Mouse (Mus musculus) spleen, postnatal 36 days (tissue): ENCODE results near the gene Bdkrb2.

ENCODE experiments used
- DNase-seq, 2 experiments: peaks; one replicate each; pipeline ENCODE4 v3.0.0; 2022; ENCODE audit warnings: low spot score in 2 of 2, mixed read lengths in 1 of 2

Bdkrb2 gene

DNA sequence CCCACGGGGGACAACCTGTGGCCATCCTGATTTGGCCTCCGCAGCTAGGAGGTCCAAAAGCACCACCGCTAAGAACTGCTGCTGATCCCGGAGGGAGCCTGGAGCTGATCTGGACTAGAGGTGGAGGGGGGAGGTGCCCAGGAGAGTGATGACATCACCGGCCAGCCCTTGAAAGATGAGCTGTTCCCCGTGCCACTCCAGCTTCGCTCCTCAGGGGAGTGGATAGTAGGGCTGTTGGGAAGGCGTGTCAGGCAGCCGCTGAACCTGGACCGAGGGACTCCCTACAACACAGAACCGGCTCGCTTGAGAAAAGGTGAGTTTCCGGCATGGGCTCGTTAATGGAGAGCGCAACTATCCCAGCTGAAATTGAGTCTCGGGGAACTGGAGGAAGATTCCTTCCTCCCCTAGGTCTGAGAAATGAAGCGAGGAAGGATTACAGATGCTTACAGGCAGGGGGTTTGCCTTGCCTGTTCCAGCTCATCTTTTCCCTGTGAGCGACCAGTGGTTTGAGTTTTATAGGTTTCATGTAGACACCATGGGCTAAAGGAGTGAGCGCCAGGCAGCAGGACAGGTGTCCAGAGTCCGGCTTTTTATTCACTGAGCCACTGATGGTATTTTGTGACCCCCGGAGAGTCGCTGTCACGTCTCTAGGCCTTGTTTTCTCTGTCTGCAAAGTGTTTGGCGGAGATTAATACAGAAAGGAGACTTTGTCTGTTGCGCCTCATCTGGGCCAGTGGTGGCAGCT is at the start of gene Bdkrb2:
Gene Bdkrb2, plus strand, starts transcription at position 291 of the 745 bp plus-strand sequence.
- DNase-seq: no peak

- no peak for DNase-seq
Measured at GRCm38 (mm10) chr12:105514111-105514510, 48.9 kb upstream of the Bdkrb2 start.

DNA sequence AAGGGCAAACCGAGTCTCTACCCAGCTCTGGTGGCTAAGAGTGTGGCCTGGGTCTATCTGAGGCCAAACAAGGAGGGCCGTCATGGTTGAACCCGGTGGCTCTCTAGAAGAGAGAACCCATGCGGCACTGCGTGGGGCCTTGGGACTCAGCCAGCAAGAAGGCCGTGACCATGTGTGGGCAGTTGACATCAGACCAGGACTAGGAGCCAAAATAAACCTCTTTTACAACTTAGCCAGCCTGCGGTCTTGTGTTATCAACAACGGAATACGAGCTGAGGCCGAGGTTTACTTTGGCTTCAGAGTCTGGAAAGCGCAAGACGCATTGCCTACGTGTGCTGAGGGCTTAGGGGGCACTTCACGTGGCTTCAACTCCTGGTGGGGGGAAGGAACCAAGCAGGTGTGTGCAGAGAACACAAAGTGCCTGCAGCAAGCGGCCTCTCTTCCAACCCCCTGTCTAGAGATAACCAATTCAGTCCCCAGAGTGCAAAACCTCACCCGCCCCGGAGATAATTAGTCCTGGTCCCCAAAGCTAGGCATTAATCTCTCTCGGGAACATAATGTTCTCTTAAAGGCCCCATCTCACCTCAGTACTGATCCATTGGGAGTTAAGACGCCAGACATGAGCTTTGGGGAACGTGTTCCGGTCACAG is 45.9 kb upstream of the Bdkrb2 start:
- no peak for DNase-seq

DNA sequence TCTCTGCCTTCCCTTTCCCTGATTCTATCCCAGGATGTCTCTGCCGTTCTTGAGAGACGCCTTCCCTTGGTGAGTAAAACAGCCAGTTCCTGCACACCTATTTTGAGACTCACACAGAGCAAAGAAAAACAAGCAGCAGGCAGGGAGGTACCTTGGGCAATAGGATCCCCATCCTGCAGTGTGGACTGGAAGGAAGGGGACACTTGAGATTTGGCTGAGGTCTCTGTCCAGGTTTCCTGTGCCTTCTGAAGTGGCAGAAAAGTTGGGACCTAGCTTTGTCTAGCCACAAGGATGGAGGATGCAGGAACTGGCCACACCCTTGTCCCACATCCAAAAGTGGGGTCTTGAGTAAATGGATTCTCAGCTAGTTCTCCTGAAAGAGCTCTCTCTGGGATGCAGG is 43.2 kb upstream of the Bdkrb2 start:
- no peak for DNase-seq

DNA sequence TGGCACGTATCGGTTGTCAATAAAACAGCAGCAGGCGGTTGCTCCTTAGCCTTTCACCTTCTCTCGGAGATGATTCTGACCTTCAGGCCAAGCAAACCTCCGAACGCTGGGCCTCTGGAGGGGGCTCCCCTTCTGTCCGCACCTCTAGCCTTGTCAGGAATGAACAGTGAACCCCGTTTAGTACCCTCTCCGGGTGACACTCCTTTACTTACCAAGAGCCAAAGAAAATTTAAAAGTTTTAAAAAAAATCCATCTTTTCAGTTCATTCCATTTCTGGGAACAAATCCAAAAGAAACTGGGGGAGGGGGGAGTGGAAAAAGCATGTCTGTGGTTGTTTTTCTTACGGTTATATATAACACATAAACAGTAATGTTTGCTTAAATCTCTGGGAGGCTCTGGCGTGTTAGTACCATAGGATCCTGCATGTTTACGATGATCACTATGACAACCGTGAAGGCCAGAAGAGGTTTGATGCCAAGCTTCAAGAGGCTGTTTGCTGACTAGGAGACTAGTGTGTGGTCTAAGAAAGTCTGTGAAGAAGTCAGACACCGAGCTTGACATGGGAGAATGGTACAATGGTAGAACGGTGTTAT is 41.8 kb upstream of the Bdkrb2 start:
- DNase-seq: no peak

- DNase-seq: no peak
Measured at GRCm38 (mm10) chr12:105523737-105524136, 39.3 kb upstream of the Bdkrb2 start.

DNA sequence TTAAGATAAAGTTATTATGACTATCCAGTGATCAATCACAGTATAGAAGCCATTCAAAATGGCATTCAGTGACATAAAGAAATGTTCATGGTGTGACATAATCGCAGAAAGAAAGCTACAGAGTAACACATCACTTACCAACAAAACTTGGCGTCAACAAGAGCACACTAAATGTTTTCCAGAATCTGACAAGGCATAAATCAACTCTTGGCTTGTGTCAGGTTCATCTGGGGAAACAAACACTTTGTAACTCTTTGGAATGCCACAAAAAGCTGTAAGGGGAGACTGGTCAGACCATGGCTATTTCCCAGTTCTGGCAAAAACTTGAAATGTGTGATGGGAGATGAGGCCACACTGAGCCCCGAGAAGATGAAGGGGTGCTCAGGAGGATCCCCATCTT is 36.8 kb upstream of the Bdkrb2 start:
- no peak for DNase-seq

GRCm38 (mm10) chr12:105526829-105527228 is 36.2 kb upstream of the Bdkrb2 start:
- DNase-seq: no peak

DNA sequence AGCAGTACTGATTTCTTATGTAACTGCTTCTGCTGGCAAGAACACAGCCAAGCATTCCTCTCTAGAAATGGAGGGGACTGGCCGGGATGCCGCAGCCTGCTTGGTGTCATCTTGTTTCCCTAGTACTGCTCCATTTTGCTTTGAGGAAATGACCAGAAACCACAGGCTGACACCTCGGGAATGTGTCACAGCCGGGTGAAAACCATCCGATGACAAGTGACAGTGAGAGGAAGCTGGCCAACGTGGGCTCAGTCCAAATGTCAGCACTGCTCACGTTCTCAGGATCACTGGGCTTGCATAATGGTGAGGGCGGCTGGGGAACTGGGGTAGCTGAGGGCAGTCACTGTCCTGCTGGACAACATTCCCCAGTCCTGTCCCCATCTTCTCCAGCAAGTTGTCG is 33.5 kb upstream of the Bdkrb2 start:
- DNase-seq: no peak

GRCm38 (mm10) chr12:105531724-105532371 is 31.2 kb upstream of the Bdkrb2 start:
- no peak for DNase-seq

DNA sequence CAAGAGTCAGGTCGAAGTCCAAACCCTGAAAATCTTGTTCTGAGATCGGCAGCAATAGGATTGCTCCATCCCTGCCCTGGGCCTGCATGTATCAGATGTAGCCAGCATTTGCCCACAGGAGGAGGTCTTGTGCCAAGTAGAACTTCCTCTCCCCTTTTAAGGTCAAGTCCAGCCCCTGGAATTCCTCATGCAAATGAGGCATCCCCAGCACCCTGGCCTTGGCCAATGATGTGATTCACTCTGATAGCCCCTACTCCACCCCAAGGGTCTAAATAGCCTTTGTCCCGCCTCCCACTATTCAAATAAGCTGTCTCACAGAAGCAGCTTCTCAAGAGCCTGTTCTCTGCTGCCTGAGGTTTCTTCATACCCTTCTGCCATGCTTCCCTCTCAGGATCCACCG is 28.2 kb upstream of the Bdkrb2 start:
- no peak for DNase-seq

GRCm38 (mm10) chr12:105535968-105536760 is 26.9 kb upstream of the Bdkrb2 start:
- no peak for DNase-seq

DNA sequence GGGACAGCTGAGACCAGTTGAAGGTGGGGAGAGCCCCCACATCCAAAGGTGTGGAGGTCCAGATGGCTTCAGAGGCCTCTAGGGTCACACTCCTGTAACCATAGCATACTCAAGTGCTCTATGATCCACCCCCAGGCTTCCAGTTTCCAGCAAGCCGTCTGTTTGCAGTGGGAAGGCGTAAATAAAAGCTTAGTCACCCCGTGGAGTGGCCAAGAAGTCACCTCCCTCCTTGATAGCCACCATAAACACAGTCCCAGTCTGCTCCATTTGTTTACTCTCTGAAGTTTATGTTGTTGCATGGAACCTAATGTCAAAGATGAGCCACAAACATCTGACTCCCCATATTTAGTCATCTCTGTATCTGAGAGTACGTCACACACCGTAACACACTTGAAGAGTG is 25.9 kb upstream of the Bdkrb2 start:
- DNase-seq: no peak

GRCm38 (mm10) chr12:105539649-105540048 is 23.4 kb upstream of the Bdkrb2 start:
- no peak for DNase-seq

GRCm38 (mm10) chr12:105541590-105542402 is 21.2 kb upstream of the Bdkrb2 start:
- DNase-seq: no peak

DNA sequence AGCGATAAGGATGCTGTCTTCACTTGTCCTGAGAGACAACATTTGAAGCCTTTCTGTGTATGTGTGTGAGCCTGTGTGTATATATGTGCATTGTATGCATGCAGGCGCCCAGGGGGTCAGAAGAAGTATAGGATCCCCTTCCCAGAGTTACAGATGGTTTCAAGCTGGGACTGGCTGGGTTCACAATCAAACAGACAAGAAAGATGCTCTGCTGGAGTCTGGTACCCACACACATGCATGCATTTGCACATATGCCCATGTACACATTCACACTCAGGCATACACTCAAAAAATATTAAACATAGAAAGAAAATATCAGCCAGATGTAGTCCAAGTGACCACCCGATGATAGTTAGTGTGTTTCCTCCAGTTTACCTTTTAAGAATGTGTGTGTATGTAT is 20.5 kb upstream of the Bdkrb2 start:
- no peak for DNase-seq

GRCm38 (mm10) chr12:105543176-105543575 is 19.9 kb upstream of the Bdkrb2 start:
- no peak for DNase-seq

GRCm38 (mm10) chr12:105543751-105544150 is 19.3 kb upstream of the Bdkrb2 start:
- DNase-seq: no peak

DNA sequence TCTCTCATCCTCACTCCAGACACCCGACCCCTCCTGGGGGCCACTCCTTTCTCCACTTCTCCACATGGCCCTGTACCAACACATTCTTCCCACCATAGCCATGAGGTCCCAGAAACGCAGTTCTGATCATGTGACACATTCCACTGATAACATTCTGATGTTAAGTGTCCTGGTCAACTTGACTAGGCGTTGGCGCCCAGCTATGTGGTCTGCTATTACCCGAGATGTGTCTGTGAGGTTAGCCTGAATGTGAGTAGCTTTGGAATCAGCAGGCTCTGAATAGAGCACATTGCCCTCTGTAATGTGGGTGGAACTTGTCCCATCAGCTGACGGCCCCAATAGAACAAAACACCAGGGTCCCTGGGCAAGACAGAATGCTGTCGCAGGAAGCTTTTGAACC is 18.2 kb upstream of the Bdkrb2 start:
- DNase-seq: no peak

GRCm38 (mm10) chr12:105545696-105546435 is 17.2 kb upstream of the Bdkrb2 start:
- no peak for DNase-seq
